Mouse (Mus musculus) heart, adult 8-10 months (tissue): Measurements from ENCODE around the gene Btbd3. TPM values are rescaled to one million over a fixed set of nuclear protein-coding genes. Genes with fewer than 3 reads are reported as not detected.

Experiments
- DNase-seq: peaks from one replicate; pipeline ENCODE4 v3.0.0; 2022; ENCODE audit warnings: low spot score
- total RNA-seq, 4 experiments: library from RNA; stranded (reverse); gene quantifications; 2 replicates each; pipeline ENCODE4 v1.2.4; 2022

The Btbd3 gene
- total RNA-seq, 4 experiments from 2014 or later, result 11.9 to 12.3 (median 12.2) TPM

DNA sequence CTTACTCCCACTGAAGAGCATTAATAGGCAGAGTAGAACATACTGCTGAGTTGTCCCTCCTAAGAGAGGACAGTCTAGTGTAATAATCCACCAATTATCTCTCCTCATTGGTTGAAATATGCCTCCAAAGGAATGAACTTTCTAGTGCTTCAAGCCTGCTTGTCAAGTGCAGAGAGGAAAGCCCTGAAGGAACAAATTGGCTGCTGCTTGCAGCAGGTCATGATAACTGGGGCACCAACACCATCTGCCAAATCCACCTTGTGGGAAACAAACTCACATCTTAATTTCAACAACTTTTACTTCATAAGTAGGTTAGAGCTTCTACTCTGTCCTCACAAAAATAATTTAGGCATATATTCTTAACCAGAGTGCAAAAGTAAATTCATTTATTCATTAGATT, 122.5 kb downstream of the Btbd3 start:
- DNase-seq, result no peak

DNA sequence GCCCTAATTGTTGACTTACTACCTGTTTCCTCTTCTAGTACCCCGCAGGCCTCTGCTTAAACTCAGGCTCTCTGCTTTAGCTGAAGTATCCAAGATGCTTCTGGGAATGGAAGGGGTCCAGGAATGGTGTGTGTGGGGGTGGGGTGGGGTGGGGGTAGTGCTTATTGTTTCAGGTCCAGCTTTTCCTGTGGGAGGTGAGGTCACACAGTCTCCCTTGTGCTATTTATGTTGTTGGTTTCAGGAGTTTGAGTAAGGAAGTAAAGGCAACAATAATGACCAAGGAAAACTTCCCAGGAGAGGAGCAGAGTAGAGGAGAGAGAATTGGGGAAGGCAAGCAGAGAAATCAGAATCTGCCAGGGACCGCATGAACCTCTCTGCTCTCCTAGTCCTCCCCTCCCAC, 128.4 kb downstream of the Btbd3 start:
- DNase-seq, result peak; percentile 16

DNA sequence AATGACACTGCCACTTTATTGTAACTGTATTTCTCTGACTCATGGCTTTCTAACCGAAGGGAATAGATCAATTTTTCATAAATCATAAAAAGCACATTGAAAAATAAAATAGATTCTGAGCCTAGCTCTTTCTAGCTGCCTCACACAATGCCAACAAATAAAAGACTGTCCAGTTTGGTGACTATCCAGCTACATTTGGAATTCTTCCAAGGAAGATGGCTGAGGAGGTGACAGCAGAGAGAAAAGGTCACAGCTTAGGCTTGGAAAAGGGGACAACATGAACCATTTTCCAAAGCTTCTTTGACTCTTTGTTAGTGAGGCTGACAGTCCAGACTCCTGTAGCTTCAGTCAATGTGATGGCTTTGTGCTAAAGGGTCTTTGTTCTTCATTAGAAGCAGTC, 132.2 kb downstream of the Btbd3 start:
- DNase-seq, result no peak

DNA sequence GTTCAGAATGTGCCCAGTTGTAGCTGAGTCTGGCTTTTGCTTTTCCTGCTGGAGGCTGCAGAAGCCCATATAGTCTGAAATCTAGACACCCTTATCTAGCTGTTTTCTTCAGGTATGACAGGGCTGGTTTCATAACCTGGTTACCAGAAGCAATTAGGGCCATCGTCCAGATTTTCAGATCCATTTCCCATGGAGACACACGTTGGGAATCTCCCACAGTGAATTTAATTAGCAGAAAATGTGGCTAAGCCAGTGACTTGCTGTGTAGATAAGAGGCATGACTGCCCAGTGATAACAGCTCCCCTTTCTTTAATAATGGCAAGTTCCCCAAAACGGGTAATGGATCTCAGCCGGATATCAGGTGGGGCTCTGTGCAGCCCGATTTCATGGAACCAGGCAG, 146.7 kb downstream of the Btbd3 start:
- DNase-seq, result no peak

DNA sequence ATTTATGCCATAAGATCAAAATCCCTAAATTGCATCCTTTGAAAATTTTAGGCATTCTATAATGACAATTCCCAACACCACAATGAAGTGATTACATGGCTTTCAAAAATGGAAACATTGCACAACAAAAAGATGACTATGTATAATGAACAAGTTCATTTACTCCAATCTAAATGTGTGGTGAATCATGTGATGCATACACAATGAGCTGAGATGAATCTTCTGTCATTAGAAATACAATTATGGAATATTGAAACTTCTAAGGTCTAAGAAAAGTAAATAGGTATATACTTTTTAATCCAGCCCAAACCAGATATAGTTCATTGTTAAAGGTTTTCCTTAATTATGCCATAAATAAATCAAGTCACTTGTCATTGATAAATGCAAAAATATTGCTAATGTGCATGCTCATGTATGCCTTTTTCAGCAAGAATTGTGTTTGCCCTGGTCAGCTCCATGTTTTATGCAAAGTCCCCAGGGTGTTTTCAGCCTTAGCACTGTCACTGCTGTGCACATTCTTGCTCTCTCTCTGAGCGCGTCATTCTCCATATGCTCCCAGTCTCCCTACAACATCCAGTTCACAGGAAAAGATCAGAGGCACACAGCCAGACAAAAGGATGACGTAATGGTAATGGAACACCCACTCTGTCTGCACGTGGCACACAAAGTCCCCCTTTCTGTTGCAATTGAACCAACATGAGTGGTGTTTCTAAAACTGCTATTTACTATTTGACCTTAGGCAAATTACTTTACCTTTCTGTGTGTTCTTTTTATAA, 149.6 kb downstream of the Btbd3 start:
- DNase-seq, result no peak

DNA sequence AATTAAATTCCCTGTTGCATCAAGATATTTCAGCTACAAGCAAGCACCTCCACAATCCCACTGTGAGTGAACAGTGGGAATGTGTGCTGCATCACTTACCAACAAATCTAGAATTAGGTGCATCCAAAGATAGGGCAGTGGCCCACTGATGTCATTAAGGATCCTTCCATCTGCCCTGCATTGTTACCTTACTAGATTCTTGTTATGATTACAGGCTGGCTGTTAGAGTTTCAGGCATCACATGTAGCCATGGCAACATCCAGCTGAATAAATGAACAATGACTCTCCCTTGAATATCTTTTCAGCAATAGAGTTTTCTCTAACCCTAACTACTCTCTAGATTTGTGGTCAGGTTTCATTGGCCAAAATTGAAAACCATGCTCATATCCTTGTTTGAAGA, 150.3 kb downstream of the Btbd3 start:
- DNase-seq, result no peak

DNA sequence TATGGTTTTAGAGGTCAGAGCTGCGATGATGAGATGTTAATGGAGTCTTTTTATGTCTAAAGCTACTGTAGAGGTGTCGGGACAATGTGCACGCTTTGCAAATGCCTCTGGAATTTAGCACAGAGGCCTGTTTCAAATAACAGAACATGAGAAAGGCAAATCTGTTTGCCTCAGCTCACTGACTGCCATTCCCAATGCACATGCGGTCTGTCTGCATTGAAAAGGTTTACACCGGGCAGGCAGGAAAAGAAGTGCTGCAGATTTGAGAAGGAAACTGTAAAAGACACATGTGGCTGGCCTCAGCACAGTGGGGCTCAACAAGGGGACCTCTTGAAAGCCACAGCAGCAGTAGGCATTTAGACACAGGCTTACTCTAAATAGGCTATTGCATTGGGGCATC, 156.2 kb downstream of the Btbd3 start:
- DNase-seq, result no peak

DNA sequence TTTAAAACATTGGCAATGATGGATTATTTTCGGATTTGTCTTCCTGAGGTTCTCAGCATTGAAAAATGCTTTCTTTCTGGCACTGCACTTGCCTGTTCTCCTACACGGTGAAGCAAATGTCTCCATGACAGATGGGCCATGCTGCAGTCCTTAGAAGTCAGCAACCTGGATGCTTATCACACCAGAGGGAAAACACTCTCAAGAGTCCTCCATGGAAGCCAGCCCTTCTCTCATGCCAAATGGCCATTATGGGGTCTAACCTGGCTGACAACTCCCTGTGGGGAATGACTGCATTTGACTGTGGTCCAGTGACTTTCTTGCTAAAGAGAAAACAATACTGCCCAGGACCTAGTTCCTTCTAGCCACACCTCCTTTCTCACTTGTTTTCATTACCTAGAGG, 166.0 kb downstream of the Btbd3 start:
- no peak for DNase-seq

DNA sequence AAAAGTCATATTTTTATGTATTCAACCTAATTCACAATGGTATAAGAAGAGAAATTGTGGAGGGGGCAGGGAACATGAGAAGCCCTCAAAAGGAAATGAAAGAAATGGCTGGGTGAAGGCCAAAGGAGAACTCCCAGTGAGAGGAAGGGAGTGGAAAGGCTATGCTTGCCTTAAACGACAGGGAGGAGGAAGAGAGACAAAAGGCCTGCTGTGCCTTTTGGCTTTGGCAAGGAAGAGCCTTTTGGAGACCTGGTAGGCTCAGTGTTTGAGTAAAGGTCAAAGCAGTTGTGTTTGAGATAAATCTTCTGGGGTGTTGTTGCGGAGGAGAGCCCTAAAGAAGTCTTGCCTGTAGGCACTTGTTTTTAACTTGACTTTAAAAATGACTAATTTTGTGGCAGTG, 175.6 kb downstream of the Btbd3 start:
- DNase-seq, result peak; percentile 21

DNA sequence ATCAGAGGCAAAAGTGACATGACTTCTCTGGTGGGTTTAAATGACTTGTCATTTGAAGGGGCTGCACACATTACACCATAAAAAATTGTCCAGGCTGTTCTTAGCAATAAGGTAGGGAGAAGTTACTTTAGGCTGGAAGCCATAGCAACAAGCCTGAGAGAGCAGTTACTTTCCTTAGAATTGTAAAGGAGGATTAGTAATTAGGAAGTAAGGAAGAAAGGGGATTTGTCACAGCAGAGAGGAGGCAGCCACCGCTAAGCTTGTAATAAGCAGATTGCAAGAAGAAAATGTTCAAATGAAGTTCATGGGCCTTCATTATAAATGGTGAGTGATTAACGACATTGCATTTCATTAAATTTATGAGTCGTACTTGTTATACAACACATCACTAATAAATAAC, 190.1 kb downstream of the Btbd3 start:
- DNase-seq, result no peak

DNA sequence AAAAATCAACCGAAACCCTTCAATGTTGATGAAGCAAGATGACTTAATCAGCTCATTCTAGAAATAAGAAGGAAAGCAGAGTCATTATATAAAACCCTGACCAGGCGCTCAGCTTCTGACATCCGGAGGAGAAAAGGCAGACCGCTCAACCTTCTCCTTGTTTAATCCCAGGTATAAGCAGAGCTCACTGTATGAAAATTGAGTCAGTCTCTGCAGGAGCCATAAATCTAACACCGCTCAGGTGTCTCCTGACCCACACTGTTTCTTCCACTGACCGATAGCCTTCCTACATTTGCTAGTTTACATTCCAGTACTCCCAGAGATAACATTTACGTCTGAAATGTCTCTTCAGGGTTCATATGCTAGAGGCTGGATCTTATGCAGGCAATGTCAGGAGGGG, 190.6 kb downstream of the Btbd3 start:
- DNase-seq, result no peak

DNA sequence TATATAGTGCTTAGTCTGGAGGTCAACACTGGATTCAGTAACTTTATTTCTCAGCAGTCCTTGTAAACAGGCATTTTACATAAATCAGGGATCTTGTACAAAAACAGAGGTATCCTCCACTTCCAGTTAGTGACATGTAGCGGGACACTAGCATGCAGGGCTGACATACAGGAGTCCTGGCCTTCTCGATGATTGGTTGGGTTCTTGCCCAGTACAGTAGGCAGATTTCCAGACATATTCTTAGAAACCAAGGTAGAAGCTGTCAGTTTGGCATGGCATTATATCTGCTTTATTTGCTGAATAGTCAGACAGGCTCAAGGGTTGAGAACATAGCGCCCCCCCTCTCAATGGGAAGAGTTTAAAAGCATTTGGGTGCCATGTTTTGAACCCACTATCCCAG, 191.3 kb downstream of the Btbd3 start:
- DNase-seq, result no peak

DNA sequence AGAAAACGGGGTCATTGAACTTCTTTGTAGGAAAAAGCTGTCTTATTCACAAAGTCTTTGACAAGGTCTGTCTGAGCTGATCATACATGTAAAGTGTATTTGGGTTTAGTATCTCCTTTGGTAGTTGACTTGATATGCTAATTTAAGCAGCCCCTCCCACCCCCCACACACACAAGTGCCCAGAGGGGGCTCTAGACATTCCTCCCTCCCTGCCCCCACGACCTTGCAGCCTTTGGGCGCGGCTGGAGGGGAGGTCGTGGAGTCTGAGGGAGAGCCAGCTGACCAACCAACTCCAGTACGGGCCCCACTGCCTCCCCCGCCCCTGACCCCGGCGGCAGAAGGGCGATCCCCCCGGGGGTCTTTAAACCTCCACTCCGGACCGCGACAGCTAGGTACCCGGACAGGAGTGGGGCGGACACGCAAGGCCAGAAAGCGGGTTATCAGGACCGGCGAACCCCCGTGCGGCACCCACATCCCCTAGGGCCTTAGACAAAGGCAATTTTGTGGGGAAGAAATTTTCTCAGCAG, 211.7 kb downstream of the Btbd3 start:
- no peak for DNase-seq

DNA sequence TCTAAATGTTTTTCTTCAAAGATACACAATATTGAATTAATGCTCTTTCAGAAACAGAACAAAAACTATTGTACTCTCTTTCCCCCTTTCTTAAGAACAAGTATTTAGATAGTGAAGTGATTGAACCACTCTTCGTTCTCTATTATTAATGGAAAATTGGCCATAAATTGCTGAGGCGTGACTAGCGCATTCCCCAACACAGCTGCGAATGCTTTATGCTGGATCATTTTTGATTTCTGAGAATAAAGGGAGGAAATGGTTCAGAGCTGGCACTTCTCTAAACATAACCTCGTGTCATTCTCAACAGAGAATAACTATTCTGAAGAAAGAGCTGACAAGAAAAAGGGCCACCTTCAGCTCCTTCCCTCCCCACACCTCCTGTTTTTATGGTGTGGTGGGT, 217.0 kb downstream of the Btbd3 start:
- DNase-seq, result no peak

DNA sequence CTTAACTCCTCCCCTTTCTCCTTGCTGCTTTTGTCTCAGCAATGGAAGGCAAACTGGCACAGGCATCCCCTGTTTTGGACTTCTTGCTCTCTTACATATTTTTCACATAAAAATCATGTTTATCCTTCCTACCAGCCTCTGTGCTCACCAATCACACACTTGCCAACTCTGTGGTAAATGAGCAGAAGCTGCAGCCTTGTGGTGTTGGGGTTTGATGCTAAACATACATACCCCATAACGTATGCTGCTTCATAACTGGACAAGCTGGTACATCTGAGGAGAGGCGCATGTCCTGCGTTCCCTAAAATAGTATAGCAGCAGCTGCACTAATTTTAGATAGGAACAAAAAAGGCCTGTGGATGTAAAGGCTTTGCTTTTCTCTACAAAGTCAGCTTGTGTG, 220.1 kb downstream of the Btbd3 start:
- no peak for DNase-seq

DNA sequence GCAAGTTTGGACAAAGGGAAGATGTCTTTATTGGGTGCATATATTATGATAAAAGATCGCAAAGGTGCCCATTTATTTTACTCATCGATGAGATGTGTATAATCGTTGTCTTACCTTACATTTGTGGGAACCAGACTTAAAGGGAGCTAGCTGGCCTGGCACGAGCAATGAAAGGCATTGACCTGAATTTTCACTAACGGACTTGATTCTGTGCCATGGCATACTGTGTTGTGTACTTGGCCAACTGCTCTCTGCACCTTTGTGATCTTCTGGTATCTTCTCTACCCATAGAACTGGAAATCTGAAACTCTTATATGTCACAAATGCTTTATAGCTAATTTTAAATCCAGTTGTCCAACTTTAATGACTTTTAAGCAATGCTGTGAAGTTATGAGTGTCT, 220.9 kb downstream of the Btbd3 start:
- DNase-seq, result no peak

DNA sequence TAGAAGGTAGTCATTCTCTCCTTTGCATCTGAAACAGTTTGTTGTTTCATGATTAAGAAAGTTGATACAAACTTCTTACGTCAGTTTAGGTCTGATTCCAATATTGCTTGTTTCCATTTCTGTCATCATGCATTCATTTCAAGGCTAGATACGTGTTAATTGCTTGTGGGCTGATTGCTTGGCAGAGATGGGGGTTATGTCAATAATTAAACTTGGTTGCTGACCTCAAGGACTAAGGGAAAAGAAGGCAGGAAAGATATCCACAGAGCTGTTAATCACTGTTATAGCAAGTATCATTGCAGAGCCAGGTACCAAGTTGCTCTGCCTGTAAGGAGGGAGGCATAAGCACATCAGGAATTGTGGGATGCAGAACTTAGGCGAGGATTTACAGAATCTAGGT, 226.2 kb downstream of the Btbd3 start:
- no peak for DNase-seq

DNA sequence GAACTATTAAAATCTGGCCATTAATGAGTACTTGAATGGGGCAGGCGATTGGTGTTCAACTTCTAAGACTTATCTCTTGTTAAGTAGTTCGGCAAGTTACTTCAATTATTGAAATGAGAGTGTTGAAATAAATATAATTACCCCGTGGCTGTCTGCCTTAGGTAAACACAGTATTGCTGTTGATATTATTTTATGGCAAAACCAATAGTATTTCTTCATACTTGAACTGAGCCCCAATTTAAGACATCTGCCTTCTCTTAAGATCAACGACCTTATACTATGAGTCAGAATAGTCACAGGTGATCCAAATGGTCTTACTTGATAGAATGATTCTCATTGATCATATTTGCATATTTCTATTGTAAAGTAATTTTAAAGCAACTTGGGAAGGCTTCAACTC, 228.5 kb downstream of the Btbd3 start:
- no peak for DNase-seq

DNA sequence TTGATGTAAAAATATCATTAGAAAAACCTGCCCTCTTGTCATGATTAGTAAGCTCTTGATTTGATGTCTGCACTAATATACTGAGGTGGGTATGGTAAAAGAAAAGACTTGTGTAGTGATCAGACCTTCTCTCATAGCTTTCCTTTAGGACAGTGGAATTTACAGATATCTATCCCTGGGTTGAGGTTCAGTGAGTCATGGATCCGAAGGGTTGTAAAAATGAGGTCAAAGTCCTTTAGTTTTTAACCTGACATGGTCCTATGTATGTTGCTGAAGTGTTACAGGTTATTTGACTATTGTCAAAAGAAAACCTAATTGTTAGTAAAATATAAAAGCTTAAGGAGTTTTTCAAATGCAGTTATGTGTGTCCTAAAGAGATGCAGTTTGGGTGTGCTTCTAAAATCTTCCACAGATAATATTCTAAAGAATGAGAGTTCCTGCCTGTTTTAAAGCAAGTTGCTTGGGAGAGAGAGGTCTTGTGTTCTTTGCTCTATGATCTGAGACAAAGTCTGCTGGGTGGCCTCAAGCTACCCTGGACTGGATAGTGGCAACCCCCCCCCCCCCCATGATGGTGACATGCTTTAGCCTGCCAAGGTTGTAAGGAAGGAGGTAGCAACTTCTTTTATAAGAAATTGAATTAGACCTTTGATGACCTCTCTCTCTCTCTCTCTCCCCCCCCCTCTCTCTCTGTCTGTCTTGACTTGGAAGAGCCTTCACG, 234.5 kb downstream of the Btbd3 start:
- no peak for DNase-seq

DNA sequence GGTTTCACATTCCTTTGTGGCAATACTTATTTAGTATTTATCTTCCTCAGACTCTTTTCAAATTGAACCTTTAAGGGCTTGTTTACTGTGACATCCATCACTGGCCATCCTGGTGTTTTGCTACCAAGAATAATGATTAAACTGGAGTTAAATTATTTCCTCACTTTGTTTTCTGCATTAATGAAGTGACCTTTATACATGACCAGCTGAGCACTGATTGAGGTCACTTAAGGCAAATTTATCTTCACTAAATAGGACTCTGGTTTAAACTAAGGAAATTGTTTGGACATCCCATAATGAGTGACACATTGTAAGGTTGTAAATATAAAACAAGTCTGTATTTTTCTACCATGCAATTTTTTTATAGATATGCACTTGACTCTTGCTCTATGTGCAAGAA, 235.8 kb downstream of the Btbd3 start:
- no peak for DNase-seq

DNA sequence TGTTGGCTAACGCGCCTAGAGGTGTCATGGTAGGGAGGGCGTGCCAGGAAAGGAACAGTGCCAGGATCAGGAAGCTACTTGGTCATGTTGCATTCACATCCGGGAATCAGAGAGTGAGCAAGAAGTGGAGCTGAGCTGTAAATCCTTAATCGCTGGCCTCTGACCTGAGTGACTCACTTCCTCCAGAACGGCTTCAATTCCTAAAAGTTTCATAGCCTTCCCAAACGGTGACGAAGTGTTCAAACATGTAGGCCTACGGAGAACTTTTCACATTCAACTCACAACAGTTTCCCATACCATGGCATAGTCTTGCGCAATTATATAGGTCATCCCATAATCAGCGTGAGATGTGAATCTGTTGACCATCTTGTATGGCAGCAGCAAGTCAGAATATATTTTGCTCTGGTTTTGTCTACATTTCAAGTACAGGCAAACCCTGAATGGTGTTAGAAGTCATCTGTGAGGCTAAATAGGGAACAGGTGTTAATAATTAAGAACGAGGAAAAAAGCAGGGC, 247.6 kb downstream of the Btbd3 start:
- no peak for DNase-seq

DNA sequence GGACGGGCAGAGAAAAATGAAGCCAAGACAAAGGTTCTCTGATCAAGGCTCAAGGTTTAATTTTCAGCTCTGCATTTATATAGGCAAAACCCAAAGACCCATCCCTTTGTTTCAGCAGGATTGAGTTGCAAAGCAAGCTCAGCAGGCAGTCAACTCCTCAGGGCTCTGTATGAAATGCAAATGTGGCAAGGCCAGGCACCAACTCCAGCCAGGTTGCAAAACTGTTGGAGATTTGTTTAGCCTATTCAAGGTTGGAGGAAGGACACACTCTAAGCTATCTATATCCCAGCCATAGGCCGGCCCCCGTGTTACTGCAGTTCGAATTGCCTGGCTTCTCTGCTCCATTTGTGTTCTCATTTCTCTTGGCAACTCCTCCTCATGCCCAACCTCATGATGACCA, 259.2 kb downstream of the Btbd3 start:
- no peak for DNase-seq

DNA sequence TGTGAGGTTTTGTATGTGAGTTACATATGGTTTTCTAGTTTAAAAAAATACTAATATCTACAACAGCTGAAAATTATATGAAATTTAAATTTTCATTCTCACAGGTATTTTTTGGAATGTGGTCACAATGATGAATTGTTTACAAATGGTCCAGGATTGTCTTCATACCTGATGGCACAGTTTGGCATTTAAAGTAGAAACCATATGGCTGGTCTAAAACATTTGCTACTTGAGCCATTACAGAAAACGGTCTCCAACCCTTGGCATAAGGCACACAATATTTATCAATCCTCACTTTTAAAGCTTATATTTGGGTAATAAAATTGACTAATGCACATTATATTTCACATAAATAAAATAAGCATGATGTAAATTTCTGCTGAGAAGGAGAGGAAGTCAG, 272.1 kb downstream of the Btbd3 start:
- no peak for DNase-seq
